Mouse (Mus musculus) midbrain, embryonic 16.5 days (tissue): ENCODE results near the gene Slc8a2. TPM values are rescaled to one million over a fixed set of nuclear protein-coding genes. Genes with fewer than 3 reads are reported as not detected.
A peak's percentile ranks its signal among the peaks of the same experiment; 100 is the strongest.

Source experiments
- ATAC-seq: fragments of 200-750 bp; cut with Nextera tagmentation; 2 replicates; pipeline ENCODE4 v1.8.0; 2017; ENCODE audit warnings: moderate TSS enrichment
- H3K27ac ChIP-seq: fragments of 300-500 bp; sonication (generic); 2 replicates; pipeline ENCODE4 v1.5.1; 2014; ENCODE audit warnings: mild to moderate bottlenecking, low read length, mixed read lengths
- H3K27me3 ChIP-seq: fragments of 300-500 bp; sonication (generic); 2 replicates; pipeline ENCODE4 v1.6.1; 2014; ENCODE audit warnings: low read depth, low read length, mixed read lengths; ENCODE audit not compliant: control insufficient read depth, insufficient read depth
- H3K36me3 ChIP-seq: fragments of 300-500 bp; sonication (generic); 2 replicates; pipeline ENCODE4 v1.6.1; 2014; ENCODE audit warnings: mild to moderate bottlenecking, low read length, moderate library complexity, mixed read lengths; ENCODE audit not compliant: control insufficient read depth, insufficient read depth
- H3K4me1 ChIP-seq: fragments of 300-500 bp; sonication (generic); 2 replicates; pipeline ENCODE4 v1.6.1; 2014; ENCODE audit warnings: mild to moderate bottlenecking, low read length, mixed read lengths; ENCODE audit not compliant: control insufficient read depth, insufficient read depth
- H3K4me2 ChIP-seq: fragments of 300-500 bp; sonication (generic); 2 replicates; pipeline ENCODE4 v1.6.1; 2014; ENCODE audit warnings: mild to moderate bottlenecking, low read length, mixed read lengths
- H3K4me3 ChIP-seq: fragments of 300-500 bp; sonication (generic); 2 replicates; pipeline ENCODE4 v1.5.1; 2014; ENCODE audit warnings: low read depth, mild to moderate bottlenecking, low read length, moderate library complexity, mixed read lengths
- H3K9ac ChIP-seq: fragments of 300-500 bp; sonication (generic); 2 replicates; pipeline ENCODE4 v1.6.1; 2014; ENCODE audit warnings: low read depth, low read length, mixed read lengths
- H3K9me3 ChIP-seq: fragments of 300-500 bp; sonication (generic); replicated peaks from 2 replicates; pipeline ENCODE4 v1.6.1; 2014; ENCODE audit warnings: mild to moderate bottlenecking, low read length, mixed read lengths; ENCODE audit not compliant: control insufficient read depth, poor library complexity, severe bottlenecking
- WGBS: fragments of 180-500 bp; shearing (Covaris S2); extraction: QIAGEN DNeasy Blood & Tissue Kit; methylation state at CpG from one replicate; pipeline ENCODE4 v1.1.7; 2014; 5-methylcytosine and 5-hydroxymethylcytosine counted together
- polyA plus RNA-seq: library from polyadenylated mRNA; unstranded; fragments of >200 nt; fragmentation: Nextera tagmentation; extraction: Ambion mirVana; gene quantifications from 2 replicates; pipeline ENCODE4 v1.2.1, GENCODE M21; 2015

Slc8a2 gene
- polyA plus RNA-seq = 0.73 and 1.0 TPM in 2 replicates

GRCm38 (mm10) chr7:16129421-16129845, at the start of gene Slc8a2:
Gene Slc8a2, plus strand, starts transcription at chr7:16129826.
- H3K4me1 ChIP-seq = peaks cover 36% of the 10 kb centered on the region
- H3K27me3 ChIP-seq = no peaks in the 10 kb centered on the region
- ATAC-seq = peak; percentile 88
- H3K4me3 ChIP-seq = peak within 1 kb of the TSS; percentile 61
- H3K27ac ChIP-seq = peak within 1 kb of the TSS; percentile 79
- WGBS = 1% methylated on average over 12 of the region's 12 CpGs
- H3K9me3 ChIP-seq = no peaks in the 10 kb centered on the region
- peak within 1 kb of the TSS; percentile 78 for H3K9ac ChIP-seq
- H3K4me2 ChIP-seq = peak within 1 kb of the TSS; percentile 74
- peaks cover 3% of the 10 kb centered on the region; the same call in 1 of the 2 replicates for H3K36me3 ChIP-seq

DNA sequence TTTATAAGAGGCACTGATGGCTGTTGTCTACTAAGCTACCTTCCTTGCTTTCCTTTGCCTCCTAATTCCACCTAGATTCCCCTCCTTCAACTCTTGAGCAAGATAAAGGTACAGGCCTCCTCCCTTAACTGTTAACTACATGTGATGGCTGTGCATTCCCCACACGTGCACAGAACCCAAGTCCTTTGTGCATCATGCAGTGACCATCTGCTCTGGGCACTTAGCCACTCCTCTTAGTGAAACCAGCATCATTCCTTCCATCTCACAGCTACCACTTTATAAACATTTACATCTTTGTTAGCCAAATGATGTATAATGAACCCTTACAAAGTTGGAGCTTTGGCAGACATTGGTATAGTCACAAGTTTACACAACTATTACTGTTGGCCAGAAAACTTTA, 49.7 kb upstream of the Slc8a2 start:
- 54% methylated on average over 1 of the region's 1 CpGs for WGBS
- H3K4me3 ChIP-seq = no peak overlapping the region
- H3K27ac ChIP-seq = no peak overlapping the region
- H3K36me3 ChIP-seq = no peaks in the 10 kb centered on the region
- no peak for ATAC-seq
- H3K4me1 ChIP-seq = no peaks in the 10 kb centered on the region
- no peak overlapping the region for H3K9ac ChIP-seq
- H3K27me3 ChIP-seq = no peaks in the 10 kb centered on the region; the same call in 1 of the 2 replicates
- H3K4me2 ChIP-seq = no peak overlapping the region
- no peaks in the 10 kb centered on the region for H3K9me3 ChIP-seq

- Histone ChIP-seq H3K9ac (no peak overlapping the region), H3K27me3 (no peaks in the 10 kb centered on the region; the same call in 1 of the 2 replicates), H3K4me2 (no peak overlapping the region), H3K4me1 (no peaks in the 10 kb centered on the region), H3K9me3 (no peaks in the 10 kb centered on the region), H3K27ac (no peak overlapping the region), H3K36me3 (no peaks in the 10 kb centered on the region), H3K4me3 (no peak overlapping the region)
- WGBS = 69% methylated on average over 4 of the region's 4 CpGs
- ATAC-seq = no peak
Observed at GRCm38 (mm10) chr7:16080581-16080980, 49.0 kb upstream of the Slc8a2 start.

- Histone ChIP-seq H3K9me3 (no peaks in the 10 kb centered on the region), H3K4me3 (no peak overlapping the region), H3K4me2 (no peak overlapping the region), H3K27ac (no peak overlapping the region), H3K27me3 (no peaks in the 10 kb centered on the region; the same call in 1 of the 2 replicates), H3K36me3 (no peaks in the 10 kb centered on the region), H3K9ac (no peak overlapping the region), H3K4me1 (no peaks in the 10 kb centered on the region)
- 68% methylated on average over 4 of the region's 4 CpGs for WGBS
- no peak for ATAC-seq
Observed at GRCm38 (mm10) chr7:16083361-16083760, 46.3 kb upstream of the Slc8a2 start.

DNA sequence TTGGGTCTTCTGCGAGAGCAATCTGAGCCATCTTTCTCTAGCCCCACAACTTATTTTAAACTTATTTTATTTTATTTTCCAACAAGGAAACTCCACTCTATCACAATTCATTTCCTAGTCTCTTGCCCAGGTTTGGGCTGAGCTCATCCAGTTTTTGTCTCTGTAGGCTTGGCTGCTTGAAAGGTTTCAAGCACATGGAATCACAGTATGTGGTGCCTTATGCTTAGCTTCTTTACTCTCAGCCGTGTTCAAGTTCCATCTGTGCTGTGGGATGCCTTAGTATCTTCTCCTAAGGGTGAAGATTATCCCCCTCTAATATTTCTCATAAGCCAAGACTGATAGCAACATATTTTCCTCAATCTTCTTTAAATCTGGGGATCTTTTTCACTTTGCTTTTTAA, 42.0 kb upstream of the Slc8a2 start:
- WGBS = 77% methylated on average over 2 of the region's 2 CpGs
- Histone ChIP-seq H3K4me2 (no peak overlapping the region), H3K9me3 (no peaks in the 10 kb centered on the region), H3K27ac (no peak overlapping the region), H3K27me3 (no peaks in the 10 kb centered on the region; the same call in none of the 2 replicates), H3K4me3 (no peak overlapping the region), H3K36me3 (no peaks in the 10 kb centered on the region), H3K9ac (no peak overlapping the region), H3K4me1 (no peaks in the 10 kb centered on the region)
- ATAC-seq = no peak

DNA sequence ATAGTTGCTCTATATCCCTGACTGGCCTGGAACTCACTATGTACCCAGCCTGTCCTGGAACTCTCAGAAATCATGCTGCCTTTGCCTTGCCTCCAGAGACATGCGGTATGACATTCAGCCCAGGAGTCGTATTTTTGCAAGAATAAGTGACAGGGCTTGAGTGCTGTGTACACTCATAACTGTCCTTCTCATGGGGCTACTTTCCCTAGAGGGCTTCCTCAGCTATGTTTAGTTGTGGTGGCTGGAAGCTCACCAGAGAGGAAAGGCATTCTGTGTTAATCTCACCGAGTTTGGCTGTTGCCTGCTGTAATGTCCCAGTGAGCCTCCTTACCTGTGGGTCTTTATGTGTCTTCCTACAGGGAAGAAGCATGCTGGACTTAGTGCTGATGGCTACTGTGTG, 35.0 kb upstream of the Slc8a2 start:
- H3K4me3 ChIP-seq = no peak overlapping the region
- no peak for ATAC-seq
- H3K27me3 ChIP-seq = peaks cover 2% of the 10 kb centered on the region
- H3K4me1 ChIP-seq = peaks cover 9% of the 10 kb centered on the region
- H3K27ac ChIP-seq = no peak overlapping the region
- no peaks in the 10 kb centered on the region for H3K36me3 ChIP-seq
- no peak overlapping the region for H3K9ac ChIP-seq
- no peaks in the 10 kb centered on the region for H3K9me3 ChIP-seq
- H3K4me2 ChIP-seq = no peak overlapping the region
- WGBS = 73% methylated on average over 3 of the region's 3 CpGs

GRCm38 (mm10) chr7:16098021-16099017, 31.3 kb upstream of the Slc8a2 start, which contains the start of gene Napa:
Gene Napa, plus strand, starts transcription at chr7:16098458.
- H3K9me3 ChIP-seq = no peaks in the 10 kb centered on the region
- peak within 1 kb of the TSS; percentile 97 for H3K9ac ChIP-seq
- peak within 1 kb of the TSS; percentile 79 for H3K4me2 ChIP-seq
- peak within 1 kb of the TSS; percentile 88 for H3K27ac ChIP-seq
- peaks cover 2% of the 10 kb centered on the region; the same call in 1 of the 2 replicates for H3K27me3 ChIP-seq
- H3K4me1 ChIP-seq = peaks cover 20% of the 10 kb centered on the region
- peak; percentile 97 for ATAC-seq
- peaks cover 3% of the 10 kb centered on the region; the same call in 1 of the 2 replicates for H3K36me3 ChIP-seq
- under 1% methylated on average over 68 of the region's 68 CpGs for WGBS
- H3K4me3 ChIP-seq = peak within 1 kb of the TSS; percentile 94

DNA sequence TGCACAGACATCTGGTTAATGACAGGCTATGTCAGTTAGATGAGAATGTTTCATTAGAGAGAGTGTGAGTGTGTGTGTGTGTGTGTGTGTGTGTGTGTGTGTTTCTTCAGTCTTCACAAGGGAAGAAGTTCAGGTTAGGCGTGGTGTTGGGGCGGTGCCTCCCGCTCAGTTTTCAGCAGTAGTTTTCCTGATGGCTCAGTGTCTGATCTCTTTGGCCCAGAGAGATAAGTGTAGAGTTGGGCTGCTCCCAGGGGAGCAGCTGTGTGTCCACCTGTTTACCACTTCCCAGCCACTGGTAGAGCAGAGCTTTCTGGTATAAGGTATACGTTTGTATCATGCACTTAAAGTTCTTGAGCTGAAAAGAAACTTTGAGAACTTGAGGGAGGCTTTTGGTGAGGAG, 29.7 kb upstream of the Slc8a2 start:
- Histone ChIP-seq H3K4me3 (0 out of 2 replicates have a peak overlapping the region, but pooled peaks have one; percentile 94), H3K27me3 (peaks cover 2% of the 10 kb centered on the region; the same call in 1 of the 2 replicates), H3K27ac (no peak overlapping the region), H3K9ac (peak overlapping the region; percentile 97), H3K4me2 (peak overlapping the region; percentile 79), H3K36me3 (peaks cover 3% of the 10 kb centered on the region; the same call in 1 of the 2 replicates), H3K9me3 (no peaks in the 10 kb centered on the region), H3K4me1 (peaks cover 21% of the 10 kb centered on the region)
- 93% methylated on average over 4 of the region's 4 CpGs for WGBS
- no peak for ATAC-seq

DNA sequence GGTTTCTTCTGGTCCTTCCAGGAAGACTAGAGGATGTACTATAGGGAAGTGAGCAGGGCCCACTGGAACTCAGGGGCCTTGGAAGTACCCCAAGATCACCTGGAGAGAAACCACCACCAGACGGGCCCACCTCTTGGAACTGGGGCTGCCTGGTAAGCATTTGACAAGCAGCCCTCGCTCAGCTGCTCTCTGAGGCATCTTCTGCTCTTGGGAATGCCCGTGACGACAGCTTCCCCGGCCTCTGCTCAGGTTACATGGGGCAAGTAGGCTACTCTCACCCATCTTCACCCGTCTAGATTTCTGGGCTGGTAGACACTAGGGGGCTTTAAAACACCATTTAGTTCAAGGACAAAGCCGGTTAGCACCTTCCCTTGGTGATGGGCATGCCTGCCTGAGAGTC, 28.5 kb upstream of the Slc8a2 start:
- H3K9me3 ChIP-seq = no peaks in the 10 kb centered on the region
- no peak overlapping the region for H3K27ac ChIP-seq
- peaks cover 21% of the 10 kb centered on the region for H3K4me1 ChIP-seq
- H3K9ac ChIP-seq = no peak overlapping the region
- 84% methylated on average over 7 of the region's 7 CpGs for WGBS
- ATAC-seq = no peak
- H3K36me3 ChIP-seq = peaks cover 3% of the 10 kb centered on the region; the same call in 1 of the 2 replicates
- H3K4me3 ChIP-seq = no peak overlapping the region
- no peak overlapping the region for H3K4me2 ChIP-seq
- H3K27me3 ChIP-seq = no peaks in the 10 kb centered on the region
